ENCODE assay signal across 30 mouse cellular contexts in genomic region chr12:70238604-70239003, GRCm38 (mm10). TPM values are rescaled to one million over a fixed set of nuclear protein-coding genes. Genes with fewer than 3 reads are reported as not detected.
DNase-seq lines count a peak whose midpoint lies in the region; ATAC-seq lines count a peak whose summit lies in the region.
"Had no signal": no experiment of that assay in that cellular context is flagged by ENCODE, and none has a peak within 500 bp of the region (broad histone marks: within the 10 kb centered on the region; RNA-seq: fewer than 3 reads in every experiment).

No protein-coding gene starts in this region.

- peak; percentile 62; the same call in 1 of the 2 replicates for ATAC-seq in forebrain, embryonic 12.5 days (ENCODE audit: low FRiP score)
- ATAC-seq in hindbrain, embryonic 16.5 days, result 0 out of 2 replicates have a peak, but pooled peaks have one; percentile 37
- ATAC-seq in forebrain, embryonic 14.5 days, result peak; percentile 82
- ATAC-seq: intestine, embryonic 15.5 days had no signal

- peaks cover 3% of the 10 kb centered on the region; the same call in 1 of the 2 replicates for H3K27me3 ChIP-seq in forebrain, embryonic 12.5 days
- H3K27me3 ChIP-seq in forebrain, embryonic 10.5 days (ENCODE audit: poor library complexity, severe bottlenecking), result peaks cover 4% of the 10 kb centered on the region
- H3K27me3 ChIP-seq in hindbrain, embryonic 16.5 days (replicated peaks; ENCODE audit: control insufficient read depth, insufficient read depth, low read length), result no peaks in the 10 kb centered on the region
- H3K27me3 ChIP-seq in hindbrain, embryonic 10.5 days (ENCODE audit: insufficient read depth, poor library complexity, severe bottlenecking), result no peaks in the 10 kb centered on the region
- H3K27me3 ChIP-seq in forebrain, embryonic 14.5 days (replicated peaks; ENCODE audit: control insufficient read depth, insufficient read depth, low read length), result no peaks in the 10 kb centered on the region
- H3K27me3 ChIP-seq: embryonic facial prominence, embryonic 12.5 days; heart, embryonic 13.5 days; intestine, embryonic 15.5 days; limb, embryonic 15.5 days; liver, embryonic 13.5 days had no signal

- 55% methylated on average over 8 of the region's 8 CpGs for WGBS in forebrain, embryonic 12.5 days
- 81% methylated on average over 8 of the region's 8 CpGs for WGBS in forebrain, embryonic 10.5 days
- whole genome bisulfite sequencing in hindbrain, embryonic 16.5 days, result 35% methylated on average over 8 of the region's 8 CpGs
- 82% methylated on average over 8 of the region's 8 CpGs for WGBS in hindbrain, embryonic 10.5 days
- whole genome bisulfite sequencing in forebrain, embryonic 14.5 days, result 23% methylated on average over 8 of the region's 8 CpGs

- no peaks in the 10 kb centered on the region for H3K9me3 ChIP-seq in forebrain, embryonic 12.5 days
- H3K9me3 ChIP-seq in forebrain, embryonic 10.5 days, result no peaks in the 10 kb centered on the region
- no peaks in the 10 kb centered on the region for H3K9me3 ChIP-seq in hindbrain, embryonic 16.5 days (ENCODE audit: control insufficient read depth, low read length)
- H3K9me3 ChIP-seq in hindbrain, embryonic 10.5 days, result no peaks in the 10 kb centered on the region
- no peaks in the 10 kb centered on the region for H3K9me3 ChIP-seq in forebrain, embryonic 14.5 days (replicated peaks; ENCODE audit: control insufficient read depth, low read length)
- H3K9me3 ChIP-seq: embryonic facial prominence, embryonic 12.5 days; heart, embryonic 13.5 days; intestine, embryonic 15.5 days; limb, embryonic 10.5 days; limb, embryonic 15.5 days; liver, embryonic 13.5 days had no signal

- H3K27ac ChIP-seq in forebrain, embryonic 12.5 days, result 0 out of 2 replicates have a peak overlapping the region, but pooled peaks have one; percentile 6
- H3K27ac ChIP-seq in forebrain, embryonic 10.5 days, result no peak overlapping the region
- no peak overlapping the region for H3K27ac ChIP-seq in hindbrain, embryonic 16.5 days (ENCODE audit: low read depth, low read length)
- H3K27ac ChIP-seq in hindbrain, embryonic 10.5 days, result no peak overlapping the region
- peak overlapping the region; percentile 58; the same call in 1 of the 2 replicates for H3K27ac ChIP-seq in forebrain, embryonic 14.5 days (ENCODE audit: low read depth, low read length)
- H3K27ac ChIP-seq: embryonic facial prominence, embryonic 12.5 days; heart, adult 2 months; heart, embryonic 13.5 days; intestine, embryonic 15.5 days; limb, embryonic 10.5 days; limb, embryonic 15.5 days; liver, embryonic 13.5 days had no signal

- no peak overlapping the region for H3K9ac ChIP-seq in forebrain, embryonic 12.5 days
- H3K9ac ChIP-seq in hindbrain, embryonic 16.5 days (ENCODE audit: low read depth, low read length), result no peak overlapping the region
- peak overlapping the region; percentile 13; the same call in 1 of the 2 replicates for H3K9ac ChIP-seq in forebrain, embryonic 14.5 days (ENCODE audit: low read length)
- H3K9ac ChIP-seq: embryonic facial prominence, embryonic 12.5 days; heart, embryonic 13.5 days; intestine, embryonic 15.5 days; limb, embryonic 15.5 days; liver, embryonic 13.5 days had no signal

- H3K36me3 ChIP-seq in forebrain, embryonic 12.5 days (replicated peaks), result no peaks in the 10 kb centered on the region
- no peaks in the 10 kb centered on the region for H3K36me3 ChIP-seq in forebrain, embryonic 10.5 days (replicated peaks)
- no peaks in the 10 kb centered on the region for H3K36me3 ChIP-seq in hindbrain, embryonic 16.5 days (ENCODE audit: control insufficient read depth, insufficient read depth, low read length)
- H3K36me3 ChIP-seq in hindbrain, embryonic 10.5 days, result no peaks in the 10 kb centered on the region
- no peaks in the 10 kb centered on the region for H3K36me3 ChIP-seq in forebrain, embryonic 14.5 days (ENCODE audit: control insufficient read depth, insufficient read depth, low read length)
- H3K36me3 ChIP-seq: embryonic facial prominence, embryonic 12.5 days; heart, embryonic 13.5 days; intestine, embryonic 15.5 days; limb, embryonic 10.5 days; limb, embryonic 15.5 days; liver, embryonic 13.5 days had no signal

- H3K4me2 ChIP-seq in forebrain, embryonic 12.5 days, result no peak overlapping the region
- no peak overlapping the region for H3K4me2 ChIP-seq in hindbrain, embryonic 16.5 days (ENCODE audit: low read length)
- no peak overlapping the region for H3K4me2 ChIP-seq in forebrain, embryonic 14.5 days (ENCODE audit: low read length)
- H3K4me2 ChIP-seq: embryonic facial prominence, embryonic 12.5 days; heart, embryonic 13.5 days; intestine, embryonic 15.5 days; limb, embryonic 15.5 days; liver, embryonic 13.5 days had no signal

- no peak for DNase-seq in forebrain, embryonic 10.5 days (ENCODE audit: extremely low spot score, low spot score)
- DNase-seq in hindbrain, embryonic 10.5 days (ENCODE audit: low spot score), result no peak
- DNase-seq in 416B (ENCODE audit: low read depth), result peak; percentile 68
- DNase-seq in forebrain, embryonic 14.5 days (ENCODE audit: low spot score), result peak; percentile 81
- DNase-seq in gastrocnemius, postnatal 25 days, result no peak
- DNase-seq in frontal cortex, postnatal 25 days (ENCODE audit: low spot score in 2 of 2), result no peak
- DNase-seq: adrenal gland, postnatal 36 days; cerebellum, adult 9-10 months; embryo, embryonic 11 days; gastrocnemius, postnatal 14 days; heart, adult 2 months; heart, postnatal 10 days; kidney, adult 2 months; kidney, postnatal 36 days; layer of hippocampus, adult 9-11 months; liver, embryonic 13.5 days; lung, adult 18-20 months; lung, postnatal 10 days; midbrain, embryonic 14.5 days; right cerebral cortex, postnatal 25 days; spleen, adult 18-20 months; thymus, adult 18-20 months; thymus, postnatal 36 days had no signal

- H3K4me1 ChIP-seq in forebrain, embryonic 12.5 days, result peaks cover 14% of the 10 kb centered on the region
- peaks cover 10% of the 10 kb centered on the region for H3K4me1 ChIP-seq in forebrain, embryonic 10.5 days
- peaks cover 5% of the 10 kb centered on the region for H3K4me1 ChIP-seq in hindbrain, embryonic 16.5 days (ENCODE audit: control insufficient read depth, insufficient read depth, low read depth, low read length)
- peaks cover 5% of the 10 kb centered on the region for H3K4me1 ChIP-seq in hindbrain, embryonic 10.5 days (replicated peaks)
- H3K4me1 ChIP-seq in forebrain, embryonic 14.5 days (ENCODE audit: control insufficient read depth, insufficient read depth, low read length), result peaks cover 13% of the 10 kb centered on the region
- H3K4me1 ChIP-seq: intestine, embryonic 15.5 days had no signal

- no peak overlapping the region for H3K4me3 ChIP-seq in forebrain, embryonic 12.5 days (replicated peaks)
- H3K4me3 ChIP-seq in forebrain, embryonic 10.5 days, result no peak overlapping the region
- no peak overlapping the region for H3K4me3 ChIP-seq in hindbrain, embryonic 16.5 days (ENCODE audit: low read length)
- no peak overlapping the region for H3K4me3 ChIP-seq in hindbrain, embryonic 10.5 days
- no peak overlapping the region for H3K4me3 ChIP-seq in forebrain, embryonic 14.5 days (ENCODE audit: low read depth, low read length)
- H3K4me3 ChIP-seq: embryonic facial prominence, embryonic 12.5 days; heart, adult 2 months; heart, embryonic 13.5 days; intestine, embryonic 15.5 days; limb, embryonic 10.5 days; limb, embryonic 15.5 days; liver, embryonic 13.5 days had no signal

RNA-seq across cellular contexts. Expression of gene Pygl, which starts 7.3 kb away (rescaled TPM):
- 4.9 and 5.7 TPM in 2 replicates for polyA plus RNA-seq in forebrain, embryonic 12.5 days (2016; fragmentation: Nextera tagmentation; extraction: Ambion mirVana)
- polyA plus RNA-seq in forebrain, embryonic 10.5 days (2016; fragmentation: Nextera tagmentation; extraction: Ambion mirVana), result 9.7 and 10.8 TPM in 2 replicates
- 9.6 and 9.9 TPM in 2 replicates for polyA plus RNA-seq in hindbrain, embryonic 16.5 days (2015; fragmentation: Nextera tagmentation; extraction: Ambion mirVana)
- polyA plus RNA-seq in hindbrain, embryonic 10.5 days (2016; fragmentation: Nextera tagmentation; extraction: Ambion mirVana), result 9.3 and 10.0 TPM in 2 replicates
- polyA plus RNA-seq in forebrain, embryonic 14.5 days (2014; fragmentation: Nextera tagmentation; extraction: Ambion mirVana), result 4.9 and 6.1 TPM in 2 replicates
- total RNA-seq in gastrocnemius, postnatal 25 days (2021), result 1 to 10 TPM in 1 of 2 experiments, under 1 TPM in 1; 0.82 to 6.1 TPM

Comparison
In these comparisons a context has a peak if more than half of its experiments do, and no peak if none do; other contexts are left out.
1. H3K27ac ChIP-seq: peak in forebrain, embryonic 12.5 days (single experiment) and forebrain, embryonic 14.5 days (single experiment); none in forebrain, embryonic 10.5 days (single experiment), hindbrain, embryonic 16.5 days (single experiment) and hindbrain, embryonic 10.5 days (single experiment).
2. DNase-seq: peak in 416B (single experiment) and forebrain, embryonic 14.5 days (single experiment); none in forebrain, embryonic 10.5 days (single experiment), hindbrain, embryonic 10.5 days (single experiment), gastrocnemius, postnatal 25 days (single experiment) and frontal cortex, postnatal 25 days (0 of 2).
3. Peak in every context shown above with its lines, with median percentiles within 50 percentile points of each other: ATAC-seq.